Mouse (Mus musculus): Measurements from ENCODE around the gene A030005L19Rik. TPM values are rescaled to one million over a fixed set of nuclear protein-coding genes. Genes with fewer than 3 reads are reported as not detected.
"Not testable (repeated sequence)": the region's sequence is repeated elsewhere in the genome, so short reads cannot be mapped to it uniquely, and the experiment has no call there.

Gene A030005L19Rik
- polyA plus RNA-seq (2015; fragmentation: Nextera tagmentation; extraction: Ambion mirVana), result 0.35 TPM in 1 of 2 replicates, not detected in the other

GRCm38 (mm10) chr1:82913025-82913424 lies at the start of gene A030005L19Rik:
TSS of gene A030005L19Rik (plus strand) at chr1:82913325.
- no peaks in the 10 kb centered on the region for H3K27me3 ChIP-seq
- H3K4me3 ChIP-seq, result no peak within 1 kb of the TSS
- H3K9me3 ChIP-seq, result no peaks in the 10 kb centered on the region
- no peak within 1 kb of the TSS for H3K9ac ChIP-seq
- H3K4me1 ChIP-seq, result peaks cover 4% of the 10 kb centered on the region; the same call in 1 of the 2 replicates
- no peak within 1 kb of the TSS for H3K4me2 ChIP-seq
- WGBS, result 74% methylated on average over 3 of the region's 3 CpGs
- H3K36me3 ChIP-seq, result no peaks in the 10 kb centered on the region
- ATAC-seq (ENCODE audit: insufficient number of reproducible peaks, insufficient read depth, low FRiP score, low TSS enrichment, low read depth), result no peak
- H3K27ac ChIP-seq, result no peak within 1 kb of the TSS

GRCm38 (mm10) chr1:82870202-82870601 lies 42.9 kb upstream of the A030005L19Rik start:
- no peak overlapping the region for H3K4me2 ChIP-seq
- no peak overlapping the region for H3K27ac ChIP-seq
- no peak overlapping the region for H3K9ac ChIP-seq
- H3K36me3 ChIP-seq, result peaks cover 24% of the 10 kb centered on the region
- H3K4me3 ChIP-seq, result no peak overlapping the region
- no peaks in the 10 kb centered on the region for H3K27me3 ChIP-seq
- WGBS, result 83% methylated on average over 3 of the region's 3 CpGs
- H3K9me3 ChIP-seq, result no peaks in the 10 kb centered on the region
- no peak for ATAC-seq (ENCODE audit: insufficient number of reproducible peaks, insufficient read depth, low FRiP score, low TSS enrichment, low read depth)
- no peaks in the 10 kb centered on the region for H3K4me1 ChIP-seq

- Histone ChIP-seq H3K9ac (no peak overlapping the region), H3K27me3 (no peaks in the 10 kb centered on the region), H3K27ac (no peak overlapping the region), H3K4me3 (no peak overlapping the region), H3K4me1 (no peaks in the 10 kb centered on the region), H3K9me3 (no peaks in the 10 kb centered on the region), H3K4me2 (no peak overlapping the region), H3K36me3 (peaks cover 40% of the 10 kb centered on the region)
- 86% methylated on average over 2 of the region's 2 CpGs for WGBS
- ATAC-seq (ENCODE audit: insufficient number of reproducible peaks, insufficient read depth, low FRiP score, low TSS enrichment, low read depth), result no peak
Measured at GRCm38 (mm10) chr1:82879172-82879571, 34.0 kb upstream of the A030005L19Rik start.

- Histone ChIP-seq H3K36me3 (peaks cover 41% of the 10 kb centered on the region), H3K9ac (no peak overlapping the region), H3K27me3 (no peaks in the 10 kb centered on the region), H3K9me3 (no peaks in the 10 kb centered on the region), H3K4me3 (no peak overlapping the region), H3K4me2 (no peak overlapping the region), H3K4me1 (no peaks in the 10 kb centered on the region), H3K27ac (no peak overlapping the region)
- 80% methylated on average over 8 of the region's 8 CpGs for WGBS
- ATAC-seq (ENCODE audit: insufficient number of reproducible peaks, insufficient read depth, low FRiP score, low TSS enrichment, low read depth), result no peak
Measured at GRCm38 (mm10) chr1:82880196-82880595, 32.9 kb upstream of the A030005L19Rik start.

- H3K4me2 ChIP-seq, result no peak overlapping the region
- no peaks in the 10 kb centered on the region for H3K27me3 ChIP-seq
- no peak overlapping the region for H3K27ac ChIP-seq
- WGBS, result 95% methylated on average over 7 of the region's 7 CpGs
- H3K9me3 ChIP-seq, result no peaks in the 10 kb centered on the region
- ATAC-seq (ENCODE audit: insufficient number of reproducible peaks, insufficient read depth, low FRiP score, low TSS enrichment, low read depth), result no peak
- H3K9ac ChIP-seq, result no peak overlapping the region
- no peak overlapping the region for H3K4me3 ChIP-seq
- peaks cover 28% of the 10 kb centered on the region for H3K36me3 ChIP-seq
- H3K4me1 ChIP-seq, result no peaks in the 10 kb centered on the region
Measured at GRCm38 (mm10) chr1:82893269-82893668, 19.9 kb upstream of the A030005L19Rik start.

GRCm38 (mm10) chr1:82900567-82900966 lies 12.6 kb upstream of the A030005L19Rik start:
- H3K9ac ChIP-seq, result no peak overlapping the region
- no peak overlapping the region for H3K4me2 ChIP-seq
- peaks cover 36% of the 10 kb centered on the region for H3K36me3 ChIP-seq
- WGBS, result 97% methylated on average over 1 of the region's 1 CpGs
- H3K4me1 ChIP-seq, result no peaks in the 10 kb centered on the region
- no peaks in the 10 kb centered on the region for H3K9me3 ChIP-seq
- H3K27me3 ChIP-seq, result no peaks in the 10 kb centered on the region
- ATAC-seq (ENCODE audit: insufficient number of reproducible peaks, insufficient read depth, low FRiP score, low TSS enrichment, low read depth), result no peak
- no peak overlapping the region for H3K27ac ChIP-seq
- H3K4me3 ChIP-seq, result no peak overlapping the region

- Histone ChIP-seq H3K27me3 (no peaks in the 10 kb centered on the region), H3K4me3 (no peak overlapping the region), H3K4me1 (no peaks in the 10 kb centered on the region), H3K27ac (no peak overlapping the region), H3K9ac (no peak overlapping the region), H3K4me2 (no peak overlapping the region), H3K9me3 (no peaks in the 10 kb centered on the region), H3K36me3 (peaks cover 36% of the 10 kb centered on the region)
- no peak for ATAC-seq (ENCODE audit: insufficient number of reproducible peaks, insufficient read depth, low FRiP score, low TSS enrichment, low read depth)
- 88% methylated on average over 3 of the region's 3 CpGs for WGBS
Measured at GRCm38 (mm10) chr1:82901201-82901600, 11.9 kb upstream of the A030005L19Rik start.

- H3K27me3 ChIP-seq, result no peaks in the 10 kb centered on the region
- WGBS, result 80% methylated on average over 3 of the region's 3 CpGs
- no peak overlapping the region for H3K4me3 ChIP-seq
- no peak overlapping the region for H3K27ac ChIP-seq
- H3K9me3 ChIP-seq, result no peaks in the 10 kb centered on the region
- H3K4me2 ChIP-seq, result no peak overlapping the region
- no peaks in the 10 kb centered on the region for H3K4me1 ChIP-seq
- no peak for ATAC-seq (ENCODE audit: insufficient number of reproducible peaks, insufficient read depth, low FRiP score, low TSS enrichment, low read depth)
- H3K9ac ChIP-seq, result no peak overlapping the region
- H3K36me3 ChIP-seq, result peaks cover 21% of the 10 kb centered on the region
Measured at GRCm38 (mm10) chr1:82905886-82906285, 7.2 kb upstream of the A030005L19Rik start.

- not testable (repeated sequence) for H3K4me2 ChIP-seq; H3K4me1 ChIP-seq; H3K36me3 ChIP-seq; ATAC-seq (ENCODE audit: insufficient number of reproducible peaks, insufficient read depth, low FRiP score, low TSS enrichment, low read depth); H3K27me3 ChIP-seq; H3K9ac ChIP-seq; H3K9me3 ChIP-seq; H3K27ac ChIP-seq; H3K4me3 ChIP-seq
- WGBS, result 96% methylated on average over 5 of the region's 5 CpGs
Measured at GRCm38 (mm10) chr1:82913434-82913833, 309 bp downstream of the A030005L19Rik start.

GRCm38 (mm10) chr1:82924650-82925049 lies 11.5 kb downstream of the A030005L19Rik start, which contains the start of gene A030014E15Rik:
TSS of gene A030014E15Rik (plus strand) at chr1:82924917.
- H3K27me3 ChIP-seq, result no peaks in the 10 kb centered on the region
- no peak within 1 kb of the TSS for H3K9ac ChIP-seq
- 84% methylated on average over 6 of the region's 6 CpGs for WGBS
- no peaks in the 10 kb centered on the region for H3K36me3 ChIP-seq
- H3K4me1 ChIP-seq, result no peaks in the 10 kb centered on the region
- no peak within 1 kb of the TSS for H3K27ac ChIP-seq
- no peak for ATAC-seq (ENCODE audit: insufficient number of reproducible peaks, insufficient read depth, low FRiP score, low TSS enrichment, low read depth)
- H3K9me3 ChIP-seq, result no peaks in the 10 kb centered on the region
- H3K4me2 ChIP-seq, result no peak within 1 kb of the TSS
- H3K4me3 ChIP-seq, result no peak within 1 kb of the TSS

- H3K36me3 ChIP-seq, H3K27me3 ChIP-seq: not testable (repeated sequence)
- 88% methylated on average over 3 of the region's 3 CpGs for WGBS
Measured at GRCm38 (mm10) chr1:82930558-82930957, 17.4 kb downstream of the A030005L19Rik start.

GRCm38 (mm10) chr1:82931326-82931725 lies 18.2 kb downstream of the A030005L19Rik start, which contains the start of gene Gm6217:
TSS of gene Gm6217 (minus strand) at chr1:82931399.
- not testable (repeated sequence) for H3K4me1 ChIP-seq; ATAC-seq (ENCODE audit: insufficient number of reproducible peaks, insufficient read depth, low FRiP score, low TSS enrichment, low read depth); H3K36me3 ChIP-seq; H3K4me2 ChIP-seq; H3K9ac ChIP-seq; H3K4me3 ChIP-seq; H3K27ac ChIP-seq; H3K9me3 ChIP-seq; H3K27me3 ChIP-seq
- no CpG with 5 or more reads among the region's 6 CpGs for WGBS

More at GRCm38 (mm10) chr1:82930558-82930957, 17.4 kb downstream of the A030005L19Rik start:
- H3K4me2 ChIP-seq; ATAC-seq (ENCODE audit: insufficient number of reproducible peaks, insufficient read depth, low FRiP score, low TSS enrichment, low read depth); H3K4me3 ChIP-seq; H3K4me1 ChIP-seq; H3K9me3 ChIP-seq; H3K9ac ChIP-seq; H3K27ac ChIP-seq: not testable (repeated sequence)
